Mouse (Mus musculus): ENCODE results near the gene Hsd17b12.
A peak's percentile ranks its signal among the peaks of the same experiment; 100 is the strongest.

Hsd17b12 gene

GRCm38 (mm10) chr2:94066540-94067135 is 91.1 kb downstream of the Hsd17b12 start:
- no peak for DNase-seq

- no peak for DNase-seq
Observed at GRCm38 (mm10) chr2:94066120-94066519, 91.6 kb downstream of the Hsd17b12 start.

GRCm38 (mm10) chr2:94062791-94063190 is 95.0 kb downstream of the Hsd17b12 start:
- no peak for DNase-seq

DNA sequence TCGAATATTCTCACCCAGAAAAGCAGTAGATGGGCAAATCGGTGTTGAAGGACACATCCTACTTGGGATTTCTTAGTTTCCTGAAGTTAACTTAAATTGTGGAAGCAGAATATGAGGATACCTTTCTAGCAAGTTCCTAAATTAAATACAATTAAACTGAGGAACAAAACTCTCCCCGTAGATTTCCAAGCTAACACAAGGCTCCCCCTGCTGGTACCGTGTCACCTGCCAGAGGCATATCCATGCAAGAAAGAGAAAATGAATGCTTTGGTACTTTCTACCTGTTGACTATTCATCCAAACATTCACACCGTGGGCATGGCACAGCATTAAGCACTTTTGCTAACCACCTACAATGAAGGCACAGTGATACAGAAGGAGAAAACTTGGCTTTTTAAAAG is 98.3 kb downstream of the Hsd17b12 start:
- DNase-seq: peak; percentile 11 to 43

DNA sequence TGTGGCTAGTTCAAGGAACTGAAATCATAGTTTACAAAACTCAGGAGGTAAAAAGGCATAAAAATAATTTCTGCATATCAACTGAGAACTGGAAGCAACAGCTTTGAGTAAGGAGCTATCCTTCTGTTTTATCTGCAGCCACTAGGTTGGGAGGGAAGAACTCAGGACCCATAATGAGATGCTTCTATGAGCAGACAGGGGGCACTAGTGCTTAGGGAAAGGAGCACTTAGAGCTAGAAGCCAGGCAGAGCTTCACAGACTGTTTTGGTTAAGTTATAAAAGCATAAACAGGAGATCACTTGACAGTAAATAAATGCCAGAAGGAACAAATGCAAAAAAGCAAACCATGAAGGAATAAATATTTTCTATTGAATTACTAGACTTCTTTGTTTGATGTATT is 103.0 kb downstream of the Hsd17b12 start:
- DNase-seq: peak in 1 of 2 experiments; percentile 18

DNA sequence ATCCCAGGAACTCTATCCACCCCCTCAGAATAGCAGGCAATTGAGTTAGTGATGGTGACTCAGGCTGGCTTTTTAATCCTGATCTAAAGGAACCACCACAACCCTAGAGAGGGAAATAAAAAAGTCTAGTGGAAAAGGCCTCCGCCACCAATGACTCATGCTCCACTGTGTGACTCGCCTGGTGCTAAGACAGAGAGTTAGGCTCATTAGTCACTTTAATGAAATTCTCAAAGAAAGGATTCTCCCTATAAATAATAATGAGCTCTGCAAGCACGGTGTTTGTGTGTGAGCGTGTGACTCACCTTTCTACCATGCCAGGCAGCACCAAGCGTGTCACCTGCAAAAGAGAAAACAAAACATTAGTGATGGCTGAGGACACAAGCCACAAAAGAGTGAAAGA is 105.8 kb downstream of the Hsd17b12 start:
- no peak for DNase-seq

- DNase-seq: no peak
Observed at GRCm38 (mm10) chr2:94050901-94051300, 106.9 kb downstream of the Hsd17b12 start.

GRCm38 (mm10) chr2:94049471-94050176 is 108.1 kb downstream of the Hsd17b12 start:
- DNase-seq: no peak

DNA sequence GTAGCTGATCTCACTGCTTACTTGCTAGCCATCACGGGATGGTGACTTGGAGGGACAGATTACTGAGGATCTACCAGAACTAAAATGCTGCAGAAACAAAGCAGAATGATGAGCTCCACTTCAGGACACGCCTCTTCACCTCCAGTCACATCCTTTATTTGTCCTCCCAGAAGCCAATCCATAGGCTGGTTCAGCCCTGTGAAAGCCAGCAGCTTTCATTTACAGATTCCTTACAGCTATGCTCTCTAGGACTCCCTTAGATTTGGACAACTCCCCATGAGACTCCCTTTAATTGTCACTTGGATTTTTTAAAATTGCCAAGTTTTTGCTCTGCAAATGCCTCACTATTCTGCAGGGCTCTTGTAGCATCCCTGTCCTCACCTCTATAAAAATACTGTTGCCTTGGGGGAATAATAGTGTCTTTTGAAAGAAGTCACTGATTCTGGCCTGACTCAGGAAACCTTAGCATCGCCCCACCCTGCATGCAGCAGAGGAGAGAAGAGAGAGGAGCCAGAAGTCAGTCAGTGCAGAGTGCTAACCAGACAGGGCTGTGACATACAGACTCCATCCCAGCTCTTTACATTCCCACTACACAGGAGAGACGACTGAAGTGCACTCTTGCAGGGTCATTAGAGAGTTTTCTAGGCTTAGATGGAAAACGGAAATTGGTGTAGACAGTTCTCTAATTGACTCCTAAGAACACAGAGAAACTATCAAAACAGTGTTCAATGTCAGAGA is 108.9 kb downstream of the Hsd17b12 start:
- no peak for DNase-seq

DNA sequence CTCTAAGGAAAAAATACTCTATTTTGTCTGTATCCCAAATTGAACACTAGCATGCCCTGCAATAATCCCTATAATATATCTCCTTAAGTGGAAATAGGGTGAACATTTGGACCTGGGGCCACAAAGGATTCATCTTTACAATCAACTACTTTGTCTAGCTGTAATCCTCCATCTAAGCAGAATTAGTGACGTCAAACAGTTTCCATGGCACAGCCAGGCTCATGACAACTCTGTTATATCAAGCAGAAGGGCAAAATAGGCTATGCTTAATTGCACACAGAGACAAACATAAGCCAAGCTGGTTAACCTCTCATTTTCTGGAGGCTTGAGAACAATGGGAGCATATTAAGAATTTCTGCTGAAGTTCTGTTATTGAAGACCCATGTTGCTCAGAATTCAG is 109.5 kb downstream of the Hsd17b12 start:
- no peak for DNase-seq

- DNase-seq: no peak
Observed at GRCm38 (mm10) chr2:94045411-94046090, 112.2 kb downstream of the Hsd17b12 start.

GRCm38 (mm10) chr2:94044174-94044573 is 113.6 kb downstream of the Hsd17b12 start:
- no peak for DNase-seq

DNA sequence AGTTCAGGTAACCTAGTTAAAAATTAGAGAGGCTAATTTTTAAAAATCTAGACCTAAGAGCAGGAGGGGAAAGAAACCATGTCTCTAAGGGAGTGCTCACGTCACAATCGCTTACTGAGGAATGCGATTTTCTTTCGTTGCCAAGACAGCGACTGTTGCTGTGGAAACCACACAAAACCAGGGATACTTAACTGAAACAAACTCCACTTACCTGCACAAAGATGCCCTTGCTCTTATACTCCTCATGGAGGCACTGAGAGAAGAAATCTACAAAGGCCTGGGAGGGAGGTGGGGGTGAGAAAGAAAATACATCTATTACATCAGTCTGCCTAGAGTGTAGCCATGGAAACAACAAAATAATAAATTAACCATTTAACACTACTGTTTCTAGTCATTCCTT is 114.1 kb downstream of the Hsd17b12 start:
- peak in 1 of 2 experiments; percentile 7 for DNase-seq

GRCm38 (mm10) chr2:94042461-94042860 is 115.3 kb downstream of the Hsd17b12 start:
- DNase-seq: no peak

GRCm38 (mm10) chr2:94040391-94041125 is 117.2 kb downstream of the Hsd17b12 start:
- no peak for DNase-seq

DNA sequence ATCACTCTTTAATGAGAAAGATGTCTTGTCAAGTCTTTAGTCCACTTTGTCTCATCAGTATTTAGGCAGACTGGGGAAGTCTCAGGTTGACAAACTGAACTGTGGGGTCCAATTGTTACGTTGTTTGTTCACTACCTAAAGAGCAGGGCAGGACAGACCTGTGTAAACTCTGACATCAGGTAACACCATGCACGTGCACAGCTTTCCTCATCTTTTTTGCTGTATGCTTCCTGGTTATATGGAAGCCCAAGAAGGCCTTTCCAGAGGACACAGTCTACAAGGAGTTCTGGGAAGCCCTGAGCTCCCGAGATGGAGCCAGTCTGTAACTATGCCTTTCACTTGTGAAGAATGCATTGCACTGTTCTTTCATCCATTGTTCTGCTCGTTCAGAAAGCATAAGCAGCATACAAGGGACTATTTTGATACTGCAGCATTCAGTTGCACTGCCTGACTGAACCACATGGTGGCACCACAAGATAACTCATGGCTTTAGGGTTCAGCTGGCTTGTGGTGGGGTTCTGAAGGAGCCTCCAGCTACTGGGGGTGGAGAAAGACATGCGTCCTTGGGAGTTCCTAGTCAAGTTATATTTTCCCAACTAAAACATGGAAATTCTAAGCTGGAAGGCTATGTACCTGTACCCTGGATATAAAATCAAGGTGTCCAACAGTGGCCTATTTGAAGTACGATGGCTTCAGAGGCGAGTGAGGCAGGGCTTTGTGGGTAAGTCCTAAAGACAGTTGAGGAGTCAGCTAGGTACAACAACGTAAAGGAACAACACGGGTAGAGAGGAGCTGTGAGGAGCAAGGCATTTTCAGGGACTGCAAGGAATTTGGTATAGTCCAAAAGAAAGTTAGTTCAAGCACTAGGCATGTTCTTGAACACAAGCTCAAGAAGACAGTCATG is 122.1 kb downstream of the Hsd17b12 start:
- DNase-seq: peak; percentile 33 to 42

- DNase-seq: no peak
Observed at GRCm38 (mm10) chr2:94030602-94031001, 127.2 kb downstream of the Hsd17b12 start.

DNA sequence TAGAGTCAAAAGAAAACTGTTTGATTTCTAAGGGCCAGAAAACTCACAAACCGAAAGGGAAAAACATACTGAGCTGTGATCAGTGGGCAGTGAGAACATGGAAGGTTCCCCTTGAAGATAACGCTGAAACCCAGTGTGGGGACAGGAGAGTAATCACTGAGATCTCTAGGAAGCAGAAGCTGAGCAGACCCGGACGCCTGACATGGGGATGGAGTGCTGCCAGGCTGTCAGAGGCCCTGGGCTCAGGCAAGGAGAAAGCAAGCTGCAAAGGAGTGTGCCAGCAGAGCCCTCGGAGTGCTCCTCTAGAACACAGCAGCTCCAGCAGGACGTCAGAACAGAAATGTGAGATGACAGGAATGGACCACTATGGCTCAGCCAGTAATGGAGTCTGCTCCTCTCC is 133.1 kb downstream of the Hsd17b12 start:
- DNase-seq: no peak

DNA sequence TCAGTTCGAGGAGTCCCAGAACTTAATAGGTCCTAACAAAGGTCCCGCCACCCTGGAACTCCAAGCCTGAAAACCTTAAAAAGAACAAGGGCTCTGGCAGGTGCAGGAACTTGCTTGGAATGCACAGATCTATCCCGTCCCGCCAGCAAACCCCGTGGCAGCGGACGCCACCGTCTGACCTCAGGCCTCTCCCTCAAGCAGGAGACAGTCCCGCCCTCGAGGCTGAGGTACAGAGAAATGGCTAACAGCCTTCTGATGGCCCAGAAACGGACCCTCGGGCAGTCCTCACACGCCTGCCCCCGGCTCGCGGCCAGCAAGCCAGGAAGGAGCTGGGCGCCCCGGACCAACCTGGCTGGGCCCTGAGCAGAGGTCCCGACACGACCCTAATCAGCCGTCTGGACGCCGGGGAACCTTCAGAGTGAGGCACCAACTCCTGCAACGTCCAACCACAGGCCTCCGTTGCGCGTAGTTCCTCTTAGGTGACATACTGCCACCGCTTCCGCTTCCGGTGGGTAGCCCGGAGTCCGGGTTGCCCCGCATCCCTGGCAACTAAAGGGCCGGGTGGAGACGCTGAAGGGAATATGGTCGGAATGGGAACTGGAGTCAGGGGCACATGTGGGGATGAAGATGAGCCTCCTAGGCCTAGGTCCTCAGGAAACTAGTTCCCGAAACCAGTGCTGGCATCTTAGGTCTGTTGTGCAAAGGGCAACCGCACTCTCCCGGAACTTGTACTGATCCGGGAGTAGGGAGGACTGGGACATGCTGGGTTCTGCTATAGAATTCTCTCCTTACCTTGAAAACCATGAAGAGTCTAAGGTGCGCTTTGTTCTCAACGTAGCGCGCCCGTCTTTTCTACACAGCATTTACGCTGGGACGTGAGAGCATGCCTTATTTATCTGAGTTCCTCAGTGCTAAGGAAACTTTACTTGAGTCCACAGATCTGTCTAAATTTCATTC is 147.2 kb downstream of the Hsd17b12 start, which contains the start of gene Alkbh3:
Gene Alkbh3, minus strand, starts transcription at position 473 of the 957 bp plus-strand sequence.
- peak; percentile 90 to 91 for DNase-seq

- peak; percentile 77 to 81 for DNase-seq
Observed at GRCm38 (mm10) chr2:94002331-94002730, 155.4 kb downstream of the Hsd17b12 start.

Measured in lung, adult 18-20 months (tissue).